Mouse (Mus musculus): ENCODE measurements at regions not wholly inside any gene's neighbourhood (a gene's known extent, or its start where the extent isn't known, plus 50 kb on each side); places are given as distances from the start of the nearest gene placed in this dataset.
"Not testable (repeated sequence)": the region's sequence is repeated elsewhere in the genome, so short reads cannot be mapped to it uniquely, and the experiment has no call there.

DNA sequence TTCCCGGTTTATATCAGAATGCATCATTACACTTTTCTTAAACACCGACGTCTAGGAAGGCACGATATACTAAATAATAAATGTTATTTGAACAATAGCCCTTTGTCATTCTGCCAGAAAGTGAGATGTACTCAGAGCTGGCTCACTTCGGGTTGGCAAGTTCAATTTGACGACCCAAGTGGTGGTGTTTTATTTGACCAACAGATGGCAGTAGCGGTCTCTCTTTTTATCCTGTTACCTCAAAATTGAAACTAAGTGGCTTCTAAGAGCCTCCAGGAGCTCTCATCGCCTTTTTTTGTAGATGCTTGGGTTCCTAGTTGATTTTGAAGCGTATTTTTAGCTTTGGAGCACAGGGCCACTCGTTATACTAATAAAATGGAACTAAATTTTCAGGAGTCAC, 66.7 kb upstream of the Chmp2b start:
- peak; percentile 88 for DNase-seq (ENCODE audit: low spot score)

DNA sequence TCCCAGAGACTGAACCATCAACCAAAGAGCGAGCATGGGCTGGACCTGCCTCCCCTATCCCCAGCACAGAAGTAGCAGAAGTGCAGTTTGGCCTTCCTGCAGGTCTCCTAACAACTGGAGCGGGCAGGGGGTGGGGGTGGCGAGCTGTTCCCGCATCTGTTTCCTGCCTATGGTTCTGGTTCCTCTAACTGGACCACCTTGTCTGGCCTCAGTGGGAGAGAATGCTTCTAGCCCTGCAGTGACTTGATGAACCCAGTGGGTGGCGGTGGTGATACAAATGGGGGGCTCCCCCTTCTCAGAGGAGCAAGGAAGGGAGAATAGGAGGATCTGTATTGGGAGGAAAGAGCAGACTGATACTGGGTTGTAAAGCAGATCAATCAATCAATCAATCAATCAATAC, 69.2 kb upstream of the Chmp2b start:
- no peak for DNase-seq (ENCODE audit: low spot score)

DNA sequence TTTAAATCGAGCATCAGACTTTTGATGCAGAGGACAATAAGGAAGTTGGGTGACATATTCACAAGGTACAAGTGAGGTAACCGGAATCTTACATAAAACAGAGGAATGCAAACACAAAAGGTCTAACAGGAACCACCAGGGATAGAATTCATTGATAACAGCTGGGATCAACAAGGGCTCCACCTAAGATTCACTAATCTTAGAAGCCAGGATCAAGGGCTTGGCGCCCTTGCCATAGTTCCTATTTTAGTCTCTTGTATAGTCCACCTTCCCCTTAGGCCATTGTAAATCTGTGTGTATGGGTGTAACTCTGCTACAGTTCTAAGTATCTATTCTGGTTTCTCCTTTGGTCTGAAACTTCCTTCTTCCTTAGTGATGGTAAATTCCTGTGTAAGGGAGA, 84.2 kb upstream of the Chmp2b start:
- DNase-seq (ENCODE audit: low spot score) = not testable (repeated sequence)

DNA sequence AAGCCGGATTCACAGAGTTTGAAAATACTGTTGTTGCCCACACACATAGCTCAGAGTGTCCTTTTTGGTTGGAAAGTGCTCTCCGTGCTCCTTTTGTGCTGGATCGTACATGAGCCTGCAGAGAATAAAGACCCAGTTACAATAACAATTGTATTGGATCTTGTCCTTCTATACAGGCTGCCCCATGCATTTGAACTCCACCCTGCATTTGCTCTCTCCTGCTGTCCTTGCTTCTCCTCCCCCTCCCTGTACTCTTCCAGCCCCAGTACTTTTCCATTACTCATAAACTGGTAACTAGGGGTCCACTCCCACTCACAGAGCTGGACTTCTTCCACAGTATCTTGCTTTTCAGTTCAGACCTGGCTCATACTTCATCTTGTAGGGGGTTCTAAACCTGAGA, 86.5 kb upstream of the Chmp2b start:
- no peak for DNase-seq (ENCODE audit: low spot score)

DNA sequence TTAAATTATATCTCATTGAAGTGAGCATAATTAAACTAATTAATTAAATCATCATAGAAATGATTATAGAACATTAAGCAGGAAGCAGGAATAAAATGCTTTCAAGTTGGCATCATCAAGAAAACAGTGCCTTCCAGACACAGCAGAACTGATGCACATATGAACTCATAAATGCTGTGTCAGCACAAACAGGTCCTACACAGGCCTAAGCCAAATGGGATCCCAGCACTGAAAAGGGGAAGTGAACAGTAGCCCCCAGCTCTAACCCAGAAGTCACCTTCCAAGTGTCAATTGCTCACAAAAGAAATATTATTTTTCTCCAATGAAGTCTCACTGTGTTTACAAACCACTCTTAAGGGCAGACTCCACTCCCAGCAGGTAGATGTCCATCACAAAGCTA, 93.0 kb upstream of the Chmp2b start:
- DNase-seq (ENCODE audit: low spot score) = no peak

GRCm38 (mm10) chr16:65657829-65658228, 95.3 kb upstream of the Chmp2b start:
- no peak for DNase-seq (ENCODE audit: low spot score)

DNA sequence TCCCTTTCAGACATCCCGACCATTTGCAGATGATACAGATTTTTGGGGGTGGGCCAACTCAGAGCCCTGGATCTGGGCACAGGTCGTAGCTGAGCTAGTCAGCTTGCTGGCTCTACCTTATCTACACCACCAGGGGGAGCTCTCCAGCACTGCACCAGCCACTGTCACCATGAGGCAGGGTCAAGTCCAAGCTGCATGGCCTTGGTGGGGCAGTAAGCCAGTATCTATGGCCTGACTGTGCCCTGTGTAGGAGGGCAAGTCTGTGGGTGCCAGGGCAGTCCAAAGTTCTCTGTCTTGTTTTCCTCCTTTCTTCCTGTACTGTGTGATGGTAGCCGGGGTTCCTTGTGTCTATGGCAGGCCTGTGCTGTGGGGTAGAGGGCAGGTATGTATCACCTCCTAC, 102.3 kb upstream of the Chmp2b start:
- DNase-seq (ENCODE audit: low spot score) = peak; percentile 47

GRCm38 (mm10) chr16:65672116-65672515, 109.6 kb upstream of the Chmp2b start:
- DNase-seq (ENCODE audit: low spot score) = no peak

DNA sequence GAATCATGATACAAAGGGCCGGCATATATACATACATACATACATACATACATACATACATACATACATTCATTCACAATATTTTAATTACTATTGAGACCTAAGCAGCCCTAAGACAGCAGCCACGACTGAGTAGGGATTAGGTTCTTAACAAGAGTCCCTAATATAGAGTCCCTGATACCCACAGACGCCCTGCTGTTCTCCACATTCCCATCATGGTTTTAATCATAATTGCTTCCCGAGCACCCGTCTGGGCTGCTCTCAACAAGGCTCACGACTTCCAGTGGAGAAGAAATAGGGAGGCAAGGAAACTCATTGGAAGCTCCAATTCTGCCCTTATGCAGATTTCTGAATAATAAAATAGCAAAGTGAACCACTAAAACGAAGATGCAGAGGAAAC, 120.6 kb upstream of the Chmp2b start:
- no peak for DNase-seq (ENCODE audit: low spot score)

DNA sequence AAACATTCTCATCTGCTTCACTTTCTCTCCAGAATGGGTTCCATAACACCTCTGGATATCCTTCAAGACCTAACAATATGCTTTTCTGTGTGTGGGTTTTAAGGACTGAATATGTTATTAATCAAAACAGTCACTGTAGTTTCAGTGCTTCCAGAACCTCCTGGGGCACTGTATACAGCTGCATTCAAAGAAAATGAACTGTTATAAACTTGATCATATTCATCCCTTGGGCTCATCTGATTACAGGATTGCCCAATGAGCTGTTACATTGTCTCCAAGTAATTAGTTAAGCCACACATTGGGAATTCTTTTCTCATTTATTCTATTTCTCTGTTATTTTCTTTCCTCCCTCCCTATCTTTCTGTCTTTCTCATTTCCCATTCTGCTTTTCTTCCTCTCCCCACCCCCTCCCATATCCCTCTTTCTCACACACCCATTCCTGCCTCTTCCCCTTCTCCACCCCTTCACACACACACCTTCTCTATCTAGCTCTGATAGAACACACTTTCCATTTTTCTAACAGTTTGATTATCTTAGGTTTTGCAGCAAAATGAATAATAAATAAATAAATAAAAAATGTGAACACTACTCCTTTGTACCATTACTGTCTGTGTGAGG, 121.3 kb upstream of the Chmp2b start:
- no peak for DNase-seq (ENCODE audit: low spot score)

DNA sequence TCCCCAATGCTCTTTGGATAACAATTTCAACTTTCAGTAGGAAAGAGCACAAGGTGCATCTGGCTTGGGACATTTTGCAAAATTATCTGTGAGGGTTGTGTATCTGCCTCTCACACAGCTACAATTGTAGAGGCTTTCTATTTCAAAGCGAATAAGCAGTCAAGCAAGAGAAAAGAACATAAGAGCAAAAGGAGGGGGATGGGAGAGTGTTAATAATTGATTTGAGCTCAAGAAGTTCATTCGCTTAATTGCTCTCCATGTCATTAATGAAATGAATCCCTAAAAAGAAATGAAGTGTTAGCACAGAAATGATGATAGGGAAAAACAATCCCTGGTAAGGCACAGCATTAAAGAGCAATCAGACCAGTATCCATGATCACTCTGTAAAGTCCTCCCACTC, 121.4 kb upstream of the Vgll3 start:
- DNase-seq (ENCODE audit: low spot score) = no peak

DNA sequence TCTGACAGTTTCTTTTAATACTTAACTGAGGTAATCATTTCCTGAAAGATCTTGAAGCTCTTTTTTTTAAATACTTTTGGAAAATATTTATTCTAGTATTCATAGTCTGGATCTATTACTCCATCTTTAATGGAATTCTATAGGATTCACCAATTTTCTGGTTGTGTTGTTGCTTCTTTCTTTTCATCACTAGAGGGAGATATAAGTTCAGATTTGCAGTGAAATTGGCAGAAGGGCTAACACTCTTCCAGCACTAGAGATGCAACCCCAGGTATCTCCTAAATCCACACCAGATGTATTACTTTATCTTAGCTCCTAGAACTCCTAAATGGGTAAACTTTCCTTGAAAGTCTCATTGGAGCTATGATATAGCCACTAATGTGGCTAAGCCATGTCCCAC, 99.4 kb upstream of the Vgll3 start:
- DNase-seq (ENCODE audit: low spot score) = peak; percentile 19

GRCm38 (mm10) chr16:65718791-65719472, 96.1 kb upstream of the Vgll3 start:
- no peak for DNase-seq (ENCODE audit: low spot score)

DNA sequence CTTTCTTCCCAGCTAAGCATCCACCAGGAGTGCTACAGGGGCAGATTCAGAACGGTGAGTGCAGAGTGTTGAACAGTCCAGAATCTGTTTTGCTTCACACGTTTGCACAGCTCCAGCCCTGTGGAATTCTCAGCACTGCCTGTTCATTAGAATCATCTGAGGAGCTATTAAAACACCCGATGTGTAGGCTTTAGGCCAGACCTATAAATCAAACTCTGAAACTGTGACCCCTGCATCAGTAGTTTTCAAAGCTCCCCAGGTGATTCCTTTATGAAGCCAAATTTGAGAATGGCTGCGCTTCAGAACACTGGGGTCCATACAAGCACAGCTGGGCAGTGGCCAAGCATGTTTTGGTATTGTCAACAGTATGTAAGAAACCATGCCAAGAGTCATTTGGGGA, 94.1 kb upstream of the Vgll3 start:
- peak; percentile 5 for DNase-seq (ENCODE audit: low spot score)

- DNase-seq (ENCODE audit: low spot score) = no peak
Observed at GRCm38 (mm10) chr16:65725559-65726269, 89.3 kb upstream of the Vgll3 start.

GRCm38 (mm10) chr16:65726289-65726688, 88.8 kb upstream of the Vgll3 start:
- DNase-seq (ENCODE audit: low spot score) = no peak

DNA sequence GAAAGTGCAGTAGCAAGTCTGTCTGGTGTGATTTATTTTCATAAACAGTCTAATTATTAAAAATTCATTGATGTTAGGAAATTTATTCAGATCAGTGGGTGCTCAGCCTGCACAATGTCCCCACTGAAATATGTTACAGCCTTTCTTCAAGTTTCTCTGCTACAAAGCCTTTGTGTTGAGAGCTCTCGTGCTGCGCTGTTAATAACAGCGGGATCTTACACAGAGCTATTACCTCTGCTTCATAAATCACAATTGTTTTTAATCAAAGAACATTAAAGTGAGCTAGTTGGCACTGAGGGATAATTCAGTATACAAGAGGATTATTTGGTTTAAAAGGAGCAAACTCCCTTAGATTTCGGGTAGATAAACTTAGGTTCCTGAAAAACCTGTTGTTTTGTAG, 85.7 kb upstream of the Vgll3 start:
- no peak for DNase-seq (ENCODE audit: low spot score)

DNA sequence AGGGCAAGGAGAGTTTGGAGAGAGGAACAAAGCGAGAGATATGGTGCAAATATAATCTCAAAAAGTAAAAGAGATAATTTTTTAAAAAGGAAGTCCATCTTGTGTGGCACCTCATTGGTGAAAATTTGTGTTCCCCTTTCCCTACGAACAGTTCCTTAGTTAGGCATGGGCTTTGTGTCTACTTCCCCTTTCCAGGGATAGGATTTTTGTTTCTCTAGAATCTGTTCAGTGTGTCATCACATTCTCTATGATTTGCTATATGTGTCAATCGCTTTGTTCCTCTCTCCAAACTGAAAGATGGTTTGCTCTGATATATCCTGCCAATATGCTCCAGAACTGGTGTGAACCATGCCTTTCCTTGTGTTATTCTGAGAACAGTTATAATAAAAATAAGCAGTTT, 75.4 kb upstream of the Vgll3 start:
- no peak for DNase-seq (ENCODE audit: low spot score)

GRCm38 (mm10) chr16:65742951-65743350, 72.1 kb upstream of the Vgll3 start:
- DNase-seq (ENCODE audit: low spot score) = no peak

DNA sequence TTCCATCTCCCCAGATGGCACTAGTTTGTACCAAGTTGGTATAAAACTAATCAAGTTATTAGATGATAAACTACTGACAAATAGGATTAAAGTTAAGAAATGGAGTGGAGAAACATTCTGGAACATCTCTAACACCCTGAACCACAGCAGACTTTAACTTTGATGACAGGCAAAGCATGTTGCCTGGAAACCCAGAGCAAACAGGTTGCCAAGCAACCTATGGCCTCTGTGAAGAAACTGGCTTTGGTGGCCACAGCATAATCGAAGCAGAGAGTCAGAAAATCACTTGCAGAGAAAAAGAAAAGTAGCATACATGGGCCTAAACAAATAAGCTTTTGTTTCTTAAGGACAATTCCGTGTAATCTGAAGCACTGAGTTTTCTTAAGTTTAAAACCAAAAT, 59.4 kb upstream of the Vgll3 start:
- peak; percentile 19 for DNase-seq (ENCODE audit: low spot score)
